Mouse (Mus musculus) spleen, postnatal 14 days (tissue): ENCODE measurements at regions not wholly inside any gene's neighbourhood (a gene's known extent, or its start where the extent isn't known, plus 50 kb on each side); places are given as distances from the start of the nearest gene placed in this dataset.

Experiments used
- DNase-seq, 2 experiments: peaks; one replicate each; pipeline ENCODE4 v3.0.0; 2021 to 2022; ENCODE audit warnings: low spot score in 2 of 2

- no peak for DNase-seq
Observed at GRCm38 (mm10) chr16:95929700-95930435, 60.9 kb downstream of the Psmg1 start.

GRCm38 (mm10) chr16:95928290-95929260 lies 62.2 kb downstream of the Psmg1 start:
- DNase-seq: no peak

DNA sequence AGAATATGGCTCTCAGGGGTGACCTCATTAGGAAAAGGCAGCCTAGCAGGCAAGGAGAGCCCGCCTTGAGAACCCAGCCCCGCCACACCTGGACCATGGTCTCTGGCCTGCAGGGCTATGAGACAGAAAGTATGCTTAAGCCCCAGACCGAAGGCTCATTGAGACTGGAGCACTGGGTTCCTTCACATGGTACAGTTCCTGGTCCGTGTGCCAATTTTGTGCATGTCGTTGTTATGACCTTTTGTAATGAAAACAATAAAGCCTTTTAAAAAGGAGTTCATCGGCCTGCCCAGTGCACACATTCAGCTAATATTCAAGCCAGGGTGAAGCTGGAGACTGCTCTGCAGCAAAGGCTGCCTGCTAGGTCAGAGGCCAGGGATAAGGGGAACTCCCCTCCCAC lies 64.2 kb downstream of the Psmg1 start:
- DNase-seq: no peak

DNA sequence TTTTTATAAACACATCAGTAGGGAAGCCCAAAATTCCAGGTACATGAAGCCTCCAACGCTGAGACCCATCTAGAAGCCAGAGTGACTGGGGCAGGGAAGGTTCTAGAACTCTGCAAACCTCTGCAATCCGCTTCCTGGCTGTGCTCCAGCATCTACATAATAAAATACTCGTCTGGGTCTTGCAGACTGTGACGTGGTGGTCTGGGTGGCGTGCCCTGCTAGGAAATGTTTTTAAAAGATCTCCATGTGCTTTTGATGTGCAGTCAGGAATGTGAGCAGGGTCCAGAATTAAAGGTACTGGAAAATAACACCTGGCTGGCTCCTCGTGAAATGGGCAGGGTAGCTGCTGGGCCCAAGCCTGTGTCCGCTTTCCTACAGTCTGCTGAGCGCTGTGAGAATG lies 66.0 kb downstream of the Psmg1 start:
- no peak for DNase-seq

GRCm38 (mm10) chr16:95923991-95924390 lies 66.8 kb downstream of the Psmg1 start:
- no peak for DNase-seq

DNA sequence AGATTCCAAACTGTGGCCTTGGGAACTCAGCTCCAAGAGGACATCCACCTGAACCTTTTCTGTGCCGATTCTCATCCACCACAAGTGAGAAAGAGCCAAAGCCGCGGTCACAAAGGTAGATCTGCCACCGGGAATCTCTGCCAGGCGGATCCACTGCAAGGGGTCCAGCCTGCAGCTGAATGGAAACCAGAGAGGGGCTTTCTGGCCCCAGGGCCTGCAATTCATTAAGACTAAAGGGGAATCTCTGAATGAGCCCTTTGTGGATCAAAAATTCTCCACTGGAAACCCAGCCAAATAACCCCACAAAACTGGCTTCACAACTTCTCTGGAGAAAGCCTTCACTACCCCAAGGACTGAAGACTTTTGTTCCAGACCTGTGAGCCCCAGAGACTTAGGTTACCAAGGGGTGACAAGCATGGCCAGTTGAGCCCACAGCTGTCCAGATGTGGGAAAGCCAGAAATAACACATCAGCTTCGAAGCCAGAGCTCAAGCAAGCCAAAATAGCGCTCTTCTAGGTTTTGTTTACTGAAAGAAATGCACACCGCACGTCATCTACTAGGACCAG lies 68.3 kb downstream of the Psmg1 start:
- DNase-seq: no peak

DNA sequence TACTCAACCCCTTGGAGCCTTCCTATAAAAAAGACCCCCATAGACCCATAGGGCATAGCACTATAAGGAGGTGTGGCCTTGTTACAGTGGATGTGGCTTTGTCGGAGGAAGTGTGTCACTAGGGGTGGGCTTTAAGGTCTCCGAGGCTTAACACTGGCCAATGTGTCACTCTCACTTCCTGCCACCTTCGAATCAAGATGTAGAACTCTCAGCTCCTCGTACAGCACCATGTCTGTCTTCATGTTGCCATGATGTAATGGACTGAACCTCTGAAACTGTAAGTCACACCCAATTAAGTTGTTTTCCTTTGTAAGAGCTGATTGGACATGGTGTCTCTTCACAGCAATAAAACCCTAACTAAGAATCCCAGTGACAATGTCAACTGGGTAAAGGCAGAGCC lies 69.6 kb downstream of the Psmg1 start:
- DNase-seq: no peak

DNA sequence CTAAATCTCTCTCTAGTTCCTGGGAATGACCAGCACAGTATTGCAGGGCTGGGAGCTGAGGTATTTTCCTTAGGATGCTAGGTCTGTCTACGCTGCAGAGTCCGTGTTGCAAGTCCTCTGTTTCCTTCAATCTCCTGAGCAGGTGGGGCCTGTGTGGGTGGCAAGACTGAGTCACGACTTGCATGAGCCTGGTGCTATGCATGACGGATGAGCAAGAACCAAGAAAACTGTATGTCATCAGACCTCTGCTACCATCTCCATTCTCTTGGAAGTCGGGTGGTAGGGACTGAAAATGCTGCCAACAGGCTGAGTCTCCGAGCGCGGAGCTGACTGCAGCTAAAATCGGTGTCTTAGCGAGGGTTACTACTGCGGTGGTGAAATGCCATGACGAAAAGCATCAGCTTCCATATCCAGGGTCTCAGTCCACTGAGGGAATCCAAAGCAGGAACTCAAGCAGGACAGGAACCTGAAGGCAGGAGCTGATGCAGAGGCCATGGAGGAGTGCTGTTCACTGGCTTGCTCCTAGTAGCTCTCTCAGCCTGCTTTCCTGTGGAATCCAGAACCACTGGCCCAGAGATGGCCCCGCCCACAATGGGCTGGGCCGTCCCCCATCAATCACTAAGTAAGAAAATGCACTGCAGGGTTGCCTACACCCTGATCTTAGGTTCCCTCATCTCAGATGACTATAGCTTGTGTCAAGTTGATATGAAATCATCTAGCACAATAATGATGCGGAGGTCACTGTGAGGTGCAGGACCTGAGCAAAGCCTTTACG lies 71.9 kb downstream of the Psmg1 start:
- no peak for DNase-seq

DNA sequence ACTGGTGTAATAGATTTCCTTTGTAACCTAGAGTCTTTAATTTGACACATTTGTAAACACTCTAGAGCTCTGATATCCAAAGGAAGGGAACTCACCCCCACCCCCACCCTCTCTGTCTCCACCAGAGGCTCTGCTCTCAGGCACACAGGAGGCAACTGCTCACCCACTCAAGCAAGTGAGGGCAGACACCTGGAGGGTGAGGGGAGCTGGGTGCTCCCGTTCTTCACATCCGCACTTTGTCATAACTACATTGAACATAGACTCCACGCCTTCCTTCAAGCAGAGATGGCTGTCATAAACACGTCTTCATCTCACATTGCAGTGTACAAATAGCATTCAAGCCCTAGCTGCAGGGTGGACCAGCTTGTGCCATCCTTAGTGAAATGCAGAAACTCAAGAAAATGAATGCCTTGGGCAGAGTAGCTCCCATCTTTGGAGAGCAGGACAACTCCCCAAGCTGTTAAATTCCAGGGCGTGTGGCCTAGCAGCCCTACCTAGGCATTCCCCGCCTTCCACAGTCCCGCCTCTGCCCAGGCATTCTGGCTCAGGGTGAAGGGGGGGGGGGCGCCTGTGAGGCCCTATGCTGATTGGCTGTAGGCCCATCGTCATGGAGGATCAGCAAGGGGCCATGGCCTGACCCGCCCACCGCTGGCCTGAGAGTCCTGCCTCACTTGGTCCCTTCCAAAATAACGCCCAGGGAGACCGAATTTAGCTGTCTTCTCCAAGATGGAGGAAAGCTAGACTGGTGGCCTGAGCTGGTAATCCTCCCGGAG lies 72.9 kb downstream of the Psmg1 start:
- DNase-seq: no peak

- no peak for DNase-seq
Observed at GRCm38 (mm10) chr16:95913879-95914278, 76.9 kb downstream of the Psmg1 start.

DNA sequence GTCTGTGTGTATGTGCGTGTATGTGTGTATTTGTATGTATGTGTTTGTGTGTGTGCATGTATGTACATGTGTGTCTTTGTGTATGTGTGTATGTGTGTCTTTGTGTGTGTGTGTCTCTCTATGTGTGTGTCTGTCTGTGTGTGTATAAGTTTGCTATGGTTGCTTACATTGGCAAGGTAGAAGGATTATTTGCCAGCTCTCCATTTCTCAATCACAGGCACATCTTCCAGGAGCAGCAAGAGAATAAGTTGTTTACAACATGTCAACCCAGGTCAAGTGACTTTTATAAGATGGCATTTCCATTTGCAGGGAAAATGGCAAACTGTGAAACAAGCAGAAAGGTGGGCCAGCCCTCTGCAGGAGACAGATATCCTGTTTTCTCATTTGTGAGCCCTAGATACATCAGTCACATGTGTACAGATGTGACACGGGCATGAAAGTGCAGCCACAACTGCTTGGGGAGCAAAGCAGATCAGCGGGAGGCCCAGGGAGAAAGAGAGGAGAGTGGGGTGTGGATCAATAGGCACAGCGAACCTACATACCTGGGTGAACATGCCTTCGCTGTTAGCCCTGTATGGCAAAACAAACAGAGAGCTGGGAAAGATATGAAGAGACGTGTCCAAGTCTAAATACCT lies 86.1 kb downstream of the Psmg1 start:
- no peak for DNase-seq

GRCm38 (mm10) chr16:95903383-95903913 lies 87.3 kb downstream of the Psmg1 start:
- no peak for DNase-seq

DNA sequence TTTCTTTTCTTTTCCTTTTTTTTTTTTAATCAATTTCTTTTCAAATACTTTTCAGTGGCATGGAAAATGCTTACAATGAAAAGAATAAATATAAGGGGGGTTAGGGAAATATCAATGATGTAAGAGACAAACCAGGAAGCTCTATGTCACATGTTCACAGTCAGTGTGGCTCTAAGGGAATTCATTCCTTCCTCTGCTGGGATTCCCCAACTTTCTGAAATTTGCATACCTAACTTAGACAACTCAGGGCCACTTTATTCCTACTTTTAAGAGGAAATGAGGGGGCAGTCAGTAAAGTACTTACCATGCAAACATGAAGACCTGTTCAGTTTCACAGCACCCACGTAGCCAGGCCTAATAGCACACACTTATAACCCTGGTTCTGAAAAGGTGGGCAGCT lies 88.6 kb downstream of the Psmg1 start:
- DNase-seq: no peak

DNA sequence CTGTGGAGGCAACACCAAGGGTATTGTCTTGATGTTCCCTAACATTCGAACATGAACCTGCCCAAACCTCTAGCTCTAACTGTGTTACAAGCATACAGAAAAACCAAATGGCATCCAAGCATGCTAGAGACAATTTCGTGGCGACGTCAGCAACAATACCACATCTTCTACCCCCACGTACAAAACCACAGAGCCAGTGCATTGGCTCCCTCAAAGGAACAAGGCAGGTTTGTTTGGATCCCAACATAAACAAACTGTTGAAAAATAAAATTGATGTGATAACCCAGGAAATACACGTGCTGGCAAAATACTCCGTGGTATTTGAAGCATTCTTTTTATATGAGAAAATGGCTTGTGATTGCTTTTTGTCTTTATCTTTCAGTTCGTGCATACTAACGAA lies 89.4 kb downstream of the Psmg1 start:
- no peak for DNase-seq

DNA sequence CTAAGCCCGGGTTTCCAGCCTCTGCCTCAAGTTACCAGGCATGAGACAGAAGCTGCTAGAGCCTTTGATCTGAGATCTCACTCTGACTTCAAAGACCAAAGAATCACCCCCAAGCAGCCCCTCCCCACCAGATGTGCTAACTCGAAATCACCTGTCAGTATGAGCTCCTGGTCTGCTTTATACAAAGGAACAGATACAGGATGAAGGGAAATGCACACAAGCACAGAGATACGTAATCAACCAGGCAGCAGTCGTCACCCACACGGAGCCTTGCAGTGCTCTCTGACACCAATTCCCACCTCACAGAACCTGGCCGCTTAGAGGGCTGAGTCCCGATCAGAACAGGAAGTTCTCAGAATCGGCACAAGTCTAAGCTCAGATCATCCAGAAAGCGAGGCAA lies 90.6 kb downstream of the Psmg1 start:
- DNase-seq: no peak

- DNase-seq: no peak
Observed at GRCm38 (mm10) chr16:95899672-95900071, 91.1 kb downstream of the Psmg1 start.

GRCm38 (mm10) chr16:95897843-95898242 lies 92.9 kb downstream of the Psmg1 start:
- DNase-seq: no peak

DNA sequence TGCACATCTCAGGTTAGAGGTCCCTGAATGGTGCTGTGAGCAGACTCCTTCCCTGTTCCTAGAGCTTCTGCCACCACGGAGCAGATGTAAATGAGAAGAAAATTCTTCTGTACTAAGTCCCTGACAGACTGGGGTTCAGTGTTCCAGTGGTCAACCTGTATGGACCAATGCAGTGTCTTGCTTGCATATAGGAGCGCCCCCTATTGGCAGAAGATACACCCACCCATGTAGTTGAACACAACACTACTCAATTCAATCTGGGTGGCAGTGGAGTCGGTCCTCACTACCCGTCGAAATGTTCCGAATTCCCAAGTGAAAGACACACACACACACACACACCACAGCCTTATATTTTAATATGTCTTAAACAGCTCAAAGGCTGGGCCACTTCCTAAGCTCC lies 94.6 kb downstream of the Psmg1 start:
- no peak for DNase-seq

- no peak for DNase-seq
Observed at GRCm38 (mm10) chr16:95893534-95894290, 97.0 kb downstream of the Psmg1 start.

- no peak for DNase-seq
Observed at GRCm38 (mm10) chr16:95892356-95892755, 98.4 kb downstream of the Psmg1 start.
